In the genomic region with DNA sequence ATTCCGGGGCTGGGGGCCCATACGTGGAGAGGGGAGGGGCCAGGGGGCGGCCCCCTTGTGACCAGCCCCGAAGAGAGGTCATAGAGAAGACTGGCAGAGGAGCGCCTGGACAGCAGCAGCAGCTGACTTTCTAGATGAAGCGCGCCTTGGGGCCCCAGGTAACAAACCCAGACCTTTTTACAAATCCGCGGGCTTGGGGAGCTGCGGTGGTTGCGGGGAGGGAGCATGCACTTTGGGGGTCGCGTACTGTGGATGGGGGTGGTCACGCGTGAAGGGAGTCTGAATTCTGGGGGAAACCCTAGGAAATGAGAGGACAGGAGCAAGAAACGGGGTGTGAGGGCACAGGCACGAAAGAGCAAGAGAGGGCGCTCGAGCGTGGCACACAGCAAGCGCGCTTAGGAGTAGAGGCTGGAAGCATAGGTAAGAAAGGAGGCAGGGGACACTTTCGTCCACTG, we compare ENCODE assay signal across 9 mouse cellular contexts. TPM values are rescaled to one million over a fixed set of nuclear protein-coding genes. Genes with fewer than 3 reads are reported as not detected.
DNase-seq lines count a peak whose midpoint lies in the region; ATAC-seq and TF ChIP-seq lines count a peak whose summit lies in the region.
"Had no signal": no experiment of that assay in that cellular context is flagged by ENCODE, and none has a peak within 500 bp of the region (broad histone marks: within the 10 kb centered on the region; RNA-seq: fewer than 3 reads in every experiment).

A gene (plus strand): TSS at position 83 of the 455 bp plus-strand sequence.

- DNase-seq in A20 (ENCODE audit: low read depth, low spot score) (peak; percentile 74), liver (peak; percentile 56)
- peak; percentile 39 for DNase-seq in adrenal gland, postnatal 14 days
- DNase-seq in embryonic facial prominence, embryonic 11.5 days (ENCODE audit: low spot score): peak; percentile 55
- peak; percentile 75 for DNase-seq in heart, embryonic 10.5 days (ENCODE audit: low spot score)
- DNase-seq in midbrain, postnatal 0 days (ENCODE audit: low spot score): peak; percentile 54
- peak; percentile 30 for DNase-seq in stomach, postnatal 0 days (ENCODE audit: low spot score)

- peak; percentile 53 for TF ChIP-seq CTCF in midbrain, postnatal 0 days (IDR thresholded peaks at IDR 0.05)
- TF ChIP-seq CTCF in stomach, postnatal 0 days (IDR thresholded peaks at IDR 0.05; ENCODE audit: low read depth): peak; percentile 48

- H3K9me3 ChIP-seq in embryonic facial prominence, embryonic 11.5 days (replicated peaks; ENCODE audit: control insufficient read depth, low read length): no peaks in the 10 kb centered on the region
- no peaks in the 10 kb centered on the region for H3K9me3 ChIP-seq in heart, embryonic 10.5 days
- no peaks in the 10 kb centered on the region for H3K9me3 ChIP-seq in kidney, embryonic 14.5 days (ENCODE audit: control insufficient read depth, low read length)
- H3K9me3 ChIP-seq in midbrain, postnatal 0 days (ENCODE audit: low read length): no peaks in the 10 kb centered on the region
- H3K9me3 ChIP-seq in stomach, postnatal 0 days (ENCODE audit: control insufficient read depth, low read length): no peaks in the 10 kb centered on the region

- H3K36me3 ChIP-seq in embryonic facial prominence, embryonic 11.5 days (replicated peaks; ENCODE audit: control insufficient read depth, insufficient read depth, low read depth, low read length): no peaks in the 10 kb centered on the region
- no peaks in the 10 kb centered on the region for H3K36me3 ChIP-seq in heart, embryonic 10.5 days
- no peaks in the 10 kb centered on the region for H3K36me3 ChIP-seq in kidney, embryonic 14.5 days (ENCODE audit: control insufficient read depth, insufficient read depth, low read length)
- H3K36me3 ChIP-seq in midbrain, postnatal 0 days (ENCODE audit: insufficient read depth, low read length): no peaks in the 10 kb centered on the region
- H3K36me3 ChIP-seq in stomach, postnatal 0 days (ENCODE audit: control insufficient read depth, insufficient read depth, low read length): no peaks in the 10 kb centered on the region

- peak; percentile 80 for ATAC-seq in embryonic facial prominence, embryonic 11.5 days (replicated peaks; ENCODE audit: insufficient number of reproducible peaks, low FRiP score, low TSS enrichment, low read depth)
- peak; percentile 79 for ATAC-seq in kidney, embryonic 14.5 days (ENCODE audit: low FRiP score, low TSS enrichment)
- ATAC-seq in midbrain, postnatal 0 days (ENCODE audit: low FRiP score): peak; percentile 84
- no peak; the same call in 1 of the 2 replicates for ATAC-seq in stomach, postnatal 0 days (ENCODE audit: low FRiP score, low TSS enrichment)

- H3K4me1 ChIP-seq in embryonic facial prominence, embryonic 11.5 days (ENCODE audit: control insufficient read depth, insufficient read depth, low read length): no peaks in the 10 kb centered on the region
- no peaks in the 10 kb centered on the region for H3K4me1 ChIP-seq in heart, embryonic 10.5 days
- H3K4me1 ChIP-seq in kidney, embryonic 14.5 days (ENCODE audit: control insufficient read depth, insufficient read depth, low read length): no peaks in the 10 kb centered on the region
- H3K4me1 ChIP-seq in midbrain, postnatal 0 days (ENCODE audit: insufficient read depth, low read length): no peaks in the 10 kb centered on the region
- H3K4me1 ChIP-seq in stomach, postnatal 0 days (replicated peaks; ENCODE audit: control insufficient read depth, insufficient read depth): no peaks in the 10 kb centered on the region

- H3K27ac ChIP-seq in embryonic facial prominence, embryonic 11.5 days (replicated peaks; ENCODE audit: low read depth, low read length): peak within 1 kb of the TSS; percentile 65
- H3K27ac ChIP-seq in heart, embryonic 10.5 days: peak within 1 kb of the TSS; percentile 85
- peak within 1 kb of the TSS; percentile 42; the same call in 1 of the 2 replicates for H3K27ac ChIP-seq in kidney, embryonic 14.5 days (ENCODE audit: low read depth, low read length)
- H3K27ac ChIP-seq in midbrain, postnatal 0 days (ENCODE audit: low read depth, low read length): peak within 1 kb of the TSS; percentile 81
- H3K27ac ChIP-seq in stomach, postnatal 0 days (replicated peaks): no peak within 1 kb of the TSS; the same call in 1 of the 2 replicates

- peak within 1 kb of the TSS; percentile 58 for H3K4me2 ChIP-seq in embryonic facial prominence, embryonic 11.5 days (ENCODE audit: low read depth, low read length)
- peak within 1 kb of the TSS; percentile 53 for H3K4me2 ChIP-seq in kidney, embryonic 14.5 days (replicated peaks; ENCODE audit: low read depth, low read length)
- peak within 1 kb of the TSS; percentile 58 for H3K4me2 ChIP-seq in midbrain, postnatal 0 days (ENCODE audit: low read depth, low read length, poor library complexity, severe bottlenecking)
- peak within 1 kb of the TSS; percentile 63 for H3K4me2 ChIP-seq in stomach, postnatal 0 days (replicated peaks; ENCODE audit: low read depth)

- 11% methylated on average over 23 of the region's 23 CpGs for WGBS in embryonic facial prominence, embryonic 11.5 days
- 19% methylated on average over 23 of the region's 23 CpGs for WGBS in heart, embryonic 10.5 days
- WGBS in kidney, embryonic 14.5 days: 27% methylated on average over 23 of the region's 23 CpGs
- 19% methylated on average over 23 of the region's 23 CpGs for WGBS in midbrain, postnatal 0 days
- WGBS in stomach, postnatal 0 days: 22% methylated on average over 23 of the region's 23 CpGs

- TF ChIP-seq EP300 in stomach, postnatal 0 days (optimal IDR thresholded peaks at IDR 0.05): no peak

- peak within 1 kb of the TSS; percentile 65 for H3K9ac ChIP-seq in embryonic facial prominence, embryonic 11.5 days (replicated peaks; ENCODE audit: low read length)
- peak within 1 kb of the TSS; percentile 63 for H3K9ac ChIP-seq in kidney, embryonic 14.5 days (ENCODE audit: low read depth, low read length)
- H3K9ac ChIP-seq in midbrain, postnatal 0 days (replicated peaks; ENCODE audit: low read length, poor library complexity, severe bottlenecking): peak within 1 kb of the TSS; percentile 63
- H3K9ac ChIP-seq in stomach, postnatal 0 days (ENCODE audit: low read length): peak within 1 kb of the TSS; percentile 43; the same call in 1 of the 2 replicates

- H3K27me3 ChIP-seq in embryonic facial prominence, embryonic 11.5 days (ENCODE audit: control insufficient read depth, insufficient read depth, low read length): no peaks in the 10 kb centered on the region
- peaks cover 8% of the 10 kb centered on the region; the same call in 1 of the 2 replicates for H3K27me3 ChIP-seq in heart, embryonic 10.5 days (ENCODE audit: insufficient read depth, poor library complexity, severe bottlenecking)
- no peaks in the 10 kb centered on the region; the same call in 1 of the 2 replicates for H3K27me3 ChIP-seq in kidney, embryonic 14.5 days (ENCODE audit: control insufficient read depth, insufficient read depth, low read length)
- H3K27me3 ChIP-seq in midbrain, postnatal 0 days (ENCODE audit: insufficient read depth, low read length): no peaks in the 10 kb centered on the region
- H3K27me3 ChIP-seq in stomach, postnatal 0 days (ENCODE audit: control insufficient read depth, insufficient read depth, low read length): no peaks in the 10 kb centered on the region

- peak within 1 kb of the TSS; percentile 56 for H3K4me3 ChIP-seq in embryonic facial prominence, embryonic 11.5 days (ENCODE audit: low read depth, low read length)
- H3K4me3 ChIP-seq in heart, embryonic 10.5 days: peak within 1 kb of the TSS; percentile 64
- H3K4me3 ChIP-seq in kidney, embryonic 14.5 days (ENCODE audit: low read length): peak within 1 kb of the TSS; percentile 55
- peak within 1 kb of the TSS; percentile 49 for H3K4me3 ChIP-seq in midbrain, postnatal 0 days (ENCODE audit: low read depth, low read length)
- H3K4me3 ChIP-seq in stomach, postnatal 0 days (ENCODE audit: low read depth, low read length): peak within 1 kb of the TSS; percentile 49

RNA-seq across cellular contexts. Expression of the gene that starts here (rescaled TPM):
- total RNA-seq in adrenal gland, postnatal 14 days (2021): 2.8 and 3.5 TPM in 2 replicates
- polyA plus RNA-seq in embryonic facial prominence, embryonic 11.5 days (2014; fragmentation: Nextera tagmentation; extraction: Ambion mirVana): 3.5 and 3.7 TPM in 2 replicates
- polyA plus RNA-seq in heart, embryonic 10.5 days (2016; fragmentation: Nextera tagmentation; extraction: Ambion mirVana): 1.8 TPM in 2 replicates
- polyA plus RNA-seq in kidney, embryonic 14.5 days (2014; fragmentation: Nextera tagmentation; extraction: Ambion mirVana): 1.3 and 2.1 TPM in 2 replicates
- 2.4 and 5.4 TPM in 2 replicates for total RNA-seq in midbrain, postnatal 0 days (2014; rRNA removed)
- 3.4 and 3.9 TPM in 2 replicates for polyA plus RNA-seq in midbrain, postnatal 0 days (2015; fragmentation: Nextera tagmentation; extraction: Ambion mirVana)
- polyA plus RNA-seq in stomach, postnatal 0 days (2015; fragmentation: Nextera tagmentation; extraction: Ambion mirVana): 0.30 and 0.31 TPM in 2 replicates
- polyA plus RNA-seq: Patski had no signal

Comparison
In these comparisons a context has a peak if more than half of its experiments do, and no peak if none do; other contexts are left out.
1. Peak in DNase-seq, H3K4me3 ChIP-seq, H3K9ac ChIP-seq and H3K4me2 ChIP-seq in stomach, postnatal 0 days; RNA of the gene not detected or under 1 TPM.